Mouse (Mus musculus): ENCODE data around the gene Ttc7b. TPM values are rescaled to one million over a fixed set of nuclear protein-coding genes. Genes with fewer than 3 reads are reported as not detected.
A peak's percentile ranks its signal among the peaks of the same experiment; 100 is the strongest.

Ttc7b gene
- polyA plus RNA-seq, 2 experiments: 7.3 to 28.1 TPM

GRCm38 (mm10) chr12:100479892-100480621 is 40.6 kb downstream of the Ttc7b start:
- 0 out of 2 replicates have a peak, but pooled peaks cover 9% of the 10 kb centered on the region for H3K36me3 ChIP-seq (ENCODE audit: control insufficient read depth, insufficient read depth, low read length)
- no peak overlapping the region for H3K27ac ChIP-seq (replicated peaks; ENCODE audit: low read depth, low read length)
- 32% methylated on average over 7 of the region's 7 CpGs for WGBS
- ATAC-seq (ENCODE audit: low FRiP score, low read depth) (peak; percentile 58; the same call in 1 of the 2 replicates), DNase-seq (ENCODE audit: low spot score) (peak; percentile 85)
- H3K4me2 ChIP-seq (replicated peaks; ENCODE audit: low read depth, low read length, severe bottlenecking): no peak overlapping the region
- H3K27me3 ChIP-seq (ENCODE audit: control insufficient read depth, insufficient read depth, low read length): no peaks in the 10 kb centered on the region
- H3K9me3 ChIP-seq (ENCODE audit: control insufficient read depth, low read length): no peaks in the 10 kb centered on the region
- no peak overlapping the region for H3K4me3 ChIP-seq (replicated peaks; ENCODE audit: low read length)
- no peak overlapping the region for H3K9ac ChIP-seq (ENCODE audit: low read depth, low read length, severe bottlenecking)
- no peaks in the 10 kb centered on the region for H3K4me1 ChIP-seq (ENCODE audit: control insufficient read depth, insufficient read depth, low read length)
- TF ChIP-seq POLR2A (IDR thresholded peaks at IDR 0.05; ENCODE audit: borderline replicate concordance, extremely low read depth, insufficient read depth, insufficient read length): no peak

GRCm38 (mm10) chr12:100479270-100479869 is 41.3 kb downstream of the Ttc7b start:
- Histone ChIP-seq H3K4me2 (replicated peaks; ENCODE audit: low read depth, low read length, severe bottlenecking) (no peak overlapping the region), H3K9me3 (ENCODE audit: control insufficient read depth, low read length) (no peaks in the 10 kb centered on the region), H3K36me3 (ENCODE audit: control insufficient read depth, insufficient read depth, low read length) (0 out of 2 replicates have a peak, but pooled peaks cover 13% of the 10 kb centered on the region), H3K27ac (replicated peaks; ENCODE audit: low read depth, low read length) (no peak overlapping the region), H3K27me3 (ENCODE audit: control insufficient read depth, insufficient read depth, low read length) (no peaks in the 10 kb centered on the region), H3K4me1 (ENCODE audit: control insufficient read depth, insufficient read depth, low read length) (no peaks in the 10 kb centered on the region), H3K9ac (ENCODE audit: low read depth, low read length, severe bottlenecking) (no peak overlapping the region), H3K4me3 (replicated peaks; ENCODE audit: low read length) (no peak overlapping the region)
- WGBS: 79% methylated on average over 10 of the region's 10 CpGs
- ATAC-seq (ENCODE audit: low FRiP score, low read depth) (no peak), DNase-seq (ENCODE audit: low spot score) (no peak)
- no peak for TF ChIP-seq POLR2A (IDR thresholded peaks at IDR 0.05; ENCODE audit: borderline replicate concordance, extremely low read depth, insufficient read depth, insufficient read length)

- DNase-seq (ENCODE audit: low spot score) (no peak), ATAC-seq (ENCODE audit: low FRiP score, low read depth) (no peak)
- Histone ChIP-seq H3K9ac (ENCODE audit: low read depth, low read length, severe bottlenecking) (no peak overlapping the region), H3K4me2 (replicated peaks; ENCODE audit: low read depth, low read length, severe bottlenecking) (no peak overlapping the region), H3K27me3 (ENCODE audit: control insufficient read depth, insufficient read depth, low read length) (no peaks in the 10 kb centered on the region), H3K4me3 (replicated peaks; ENCODE audit: low read length) (no peak overlapping the region), H3K9me3 (ENCODE audit: control insufficient read depth, low read length) (no peaks in the 10 kb centered on the region), H3K27ac (replicated peaks; ENCODE audit: low read depth, low read length) (no peak overlapping the region), H3K36me3 (ENCODE audit: control insufficient read depth, insufficient read depth, low read length) (0 out of 2 replicates have a peak, but pooled peaks cover 13% of the 10 kb centered on the region), H3K4me1 (ENCODE audit: control insufficient read depth, insufficient read depth, low read length) (no peaks in the 10 kb centered on the region)
- WGBS: 81% methylated on average over 6 of the region's 6 CpGs
- no peak for TF ChIP-seq POLR2A (IDR thresholded peaks at IDR 0.05; ENCODE audit: borderline replicate concordance, extremely low read depth, insufficient read depth, insufficient read length)
Observed at GRCm38 (mm10) chr12:100478615-100479014, 42.0 kb downstream of the Ttc7b start.

- WGBS: 88% methylated on average over 6 of the region's 6 CpGs
- Histone ChIP-seq H3K9me3 (ENCODE audit: control insufficient read depth, low read length) (no peaks in the 10 kb centered on the region), H3K36me3 (ENCODE audit: control insufficient read depth, insufficient read depth, low read length) (0 out of 2 replicates have a peak, but pooled peaks cover 13% of the 10 kb centered on the region), H3K4me1 (ENCODE audit: control insufficient read depth, insufficient read depth, low read length) (no peaks in the 10 kb centered on the region), H3K9ac (ENCODE audit: low read depth, low read length, severe bottlenecking) (no peak overlapping the region), H3K27me3 (ENCODE audit: control insufficient read depth, insufficient read depth, low read length) (no peaks in the 10 kb centered on the region), H3K4me3 (replicated peaks; ENCODE audit: low read length) (no peak overlapping the region), H3K27ac (replicated peaks; ENCODE audit: low read depth, low read length) (no peak overlapping the region), H3K4me2 (replicated peaks; ENCODE audit: low read depth, low read length, severe bottlenecking) (no peak overlapping the region)
- DNase-seq (ENCODE audit: low spot score) (no peak), ATAC-seq (ENCODE audit: low FRiP score, low read depth) (no peak)
- no peak for TF ChIP-seq POLR2A (IDR thresholded peaks at IDR 0.05; ENCODE audit: borderline replicate concordance, extremely low read depth, insufficient read depth, insufficient read length)
Observed at GRCm38 (mm10) chr12:100478151-100478550, 42.5 kb downstream of the Ttc7b start.

- no peaks in the 10 kb centered on the region for H3K4me1 ChIP-seq (ENCODE audit: control insufficient read depth, insufficient read depth, low read length)
- no peak overlapping the region for H3K4me2 ChIP-seq (replicated peaks; ENCODE audit: low read depth, low read length, severe bottlenecking)
- no peak overlapping the region for H3K27ac ChIP-seq (replicated peaks; ENCODE audit: low read depth, low read length)
- DNase-seq (ENCODE audit: low spot score): no peak
- no peak overlapping the region for H3K4me3 ChIP-seq (replicated peaks; ENCODE audit: low read length)
- no peaks in the 10 kb centered on the region for H3K9me3 ChIP-seq (ENCODE audit: control insufficient read depth, low read length)
- 85% methylated on average over 6 of the region's 6 CpGs for WGBS
- H3K9ac ChIP-seq (ENCODE audit: low read depth, low read length, severe bottlenecking): no peak overlapping the region
- no peaks in the 10 kb centered on the region for H3K27me3 ChIP-seq (ENCODE audit: control insufficient read depth, insufficient read depth, low read length)
- 0 out of 2 replicates have a peak, but pooled peaks cover 11% of the 10 kb centered on the region for H3K36me3 ChIP-seq (ENCODE audit: control insufficient read depth, insufficient read depth, low read length)
- TF ChIP-seq POLR2A (IDR thresholded peaks at IDR 0.05; ENCODE audit: borderline replicate concordance, extremely low read depth, insufficient read depth, insufficient read length): no peak
- ATAC-seq (ENCODE audit: low FRiP score, low read depth): no peak
Observed at GRCm38 (mm10) chr12:100477474-100477873, 43.2 kb downstream of the Ttc7b start.

Measured in limb, embryonic 14.5 days (tissue).